Mouse (Mus musculus) limb, embryonic 14.5 days (tissue): Measurements from ENCODE around the gene Dnaaf3. TPM values are rescaled to one million over a fixed set of nuclear protein-coding genes. Genes with fewer than 3 reads are reported as not detected.
A peak's percentile ranks its signal among the peaks of the same experiment; 100 is the strongest.

Experiments used
- ATAC-seq: fragments of 200-750 bp; cut with Nextera tagmentation; 2 replicates; pipeline ENCODE4 v1.8.0; 2017; ENCODE audit warnings: low read depth, moderate number of reproducible peaks, moderate TSS enrichment; ENCODE audit not compliant: low FRiP score
- DNase-seq: peaks from one replicate; pipeline ENCODE4 v3.0.0-alpha.2; 2015; ENCODE audit warnings: low spot score
- H3K27ac ChIP-seq: fragments of 300-500 bp; sonication (generic); replicated peaks from 2 replicates; pipeline ENCODE4 v1.5.1; 2014; ENCODE audit warnings: low read depth, mild to moderate bottlenecking, low read length, moderate library complexity, mixed read lengths
- H3K27me3 ChIP-seq: fragments of 300-500 bp; sonication (generic); 2 replicates; pipeline ENCODE4 v1.6.1; 2014; ENCODE audit warnings: low read length, mixed read lengths; ENCODE audit not compliant: control insufficient read depth, insufficient read depth
- H3K36me3 ChIP-seq: fragments of 300-500 bp; sonication (generic); 2 replicates; pipeline ENCODE4 v1.6.1; 2014; ENCODE audit warnings: mild to moderate bottlenecking, low read length, moderate library complexity, mixed read lengths; ENCODE audit not compliant: control insufficient read depth, insufficient read depth
- H3K4me1 ChIP-seq: fragments of 300-500 bp; sonication (generic); 2 replicates; pipeline ENCODE4 v1.6.1; 2014; ENCODE audit warnings: antibody characterized with exemption, low read length, mixed read lengths; ENCODE audit not compliant: control insufficient read depth, insufficient read depth
- H3K4me2 ChIP-seq: fragments of 300-500 bp; sonication (generic); replicated peaks from 2 replicates; pipeline ENCODE4 v1.6.1; 2014; ENCODE audit warnings: low read depth, mild to moderate bottlenecking, low read length, moderate library complexity; ENCODE audit not compliant: severe bottlenecking
- H3K4me3 ChIP-seq: fragments of 300-500 bp; sonication (generic); replicated peaks from 2 replicates; pipeline ENCODE4 v1.5.1; 2014; ENCODE audit warnings: low read length
- H3K9ac ChIP-seq: fragments of 300-500 bp; sonication (generic); 2 replicates; pipeline ENCODE4 v1.6.1; 2014; ENCODE audit warnings: mild to moderate bottlenecking, low read depth, low read length, moderate library complexity; ENCODE audit not compliant: severe bottlenecking
- H3K9me3 ChIP-seq: fragments of 300-500 bp; sonication (generic); 2 replicates; pipeline ENCODE4 v1.6.1; 2016; ENCODE audit warnings: low read length; ENCODE audit not compliant: control insufficient read depth
- POLR2A ChIP-seq: fragments of 200-500 bp; IDR thresholded peaks from 2 replicates; pipeline ENCODE4 v1.8.0; 2012; ENCODE audit warnings: inconsistent platforms, mild to moderate bottlenecking, moderate library complexity, borderline replicate concordance; ENCODE audit not compliant: insufficient read depth, insufficient read length; ENCODE audit errors: extremely low read depth
- WGBS: fragments of 180-500 bp; shearing (Covaris S2); extraction: QIAGEN DNeasy Blood & Tissue Kit; methylation state at CpG from one replicate; pipeline ENCODE4 v1.1.7; 2014; 5-methylcytosine and 5-hydroxymethylcytosine counted together
- polyA plus RNA-seq, 2 experiments: library from polyadenylated mRNA; depleted of rRNA in 1 of 2; stranded (reverse) in 1 of 2; unstranded in 1 of 2; fragments of >200 nt; fragmentation: Nextera tagmentation in 1 of 2; extraction: Ambion mirVana in 1 of 2; gene quantifications; 2 replicates each; pipeline versions ENCODE4 v1.2.1 to v1.2.3; 2012 to 2014

Dnaaf3 gene
- polyA plus RNA-seq, 2 experiments, result 0.61 to 8.3 TPM

GRCm38 (mm10) chr7:4501558-4502397 is 30.5 kb downstream of the Dnaaf3 start, which contains the start of gene Ppp1r12c:
Gene Ppp1r12c (minus strand): TSS chr7:4501680.
- ATAC-seq, result peak; percentile 94
- peak within 1 kb of the TSS; percentile 78 for H3K4me3 ChIP-seq
- peaks cover 29% of the 10 kb centered on the region for H3K4me1 ChIP-seq
- H3K4me2 ChIP-seq, result peak within 1 kb of the TSS; percentile 73
- peak; percentile 94 for DNase-seq
- no peaks in the 10 kb centered on the region for H3K9me3 ChIP-seq
- TF ChIP-seq POLR2A, result 0 out of 2 replicates have a peak, but pooled peaks have one; percentile 43
- H3K27me3 ChIP-seq, result no peaks in the 10 kb centered on the region
- WGBS, result under 1% methylated on average over 40 of the region's 62 CpGs
- H3K9ac ChIP-seq, result peak within 1 kb of the TSS; percentile 91
- H3K36me3 ChIP-seq, result peaks cover 8% of the 10 kb centered on the region
- peak within 1 kb of the TSS; percentile 88 for H3K27ac ChIP-seq

- Histone ChIP-seq H3K9me3 (no peaks in the 10 kb centered on the region), H3K27me3 (no peaks in the 10 kb centered on the region), H3K36me3 (peaks cover 15% of the 10 kb centered on the region), H3K27ac (peak overlapping the region; percentile 88), H3K4me1 (peaks cover 29% of the 10 kb centered on the region), H3K9ac (peak overlapping the region; percentile 91), H3K4me2 (peak overlapping the region; percentile 73), H3K4me3 (peak overlapping the region; percentile 78)
- 0% methylated on average over 12 of the region's 52 CpGs for WGBS
- ATAC-seq, result peak; percentile 14
- DNase-seq, result no peak
- TF ChIP-seq POLR2A, result no peak
Measured at GRCm38 (mm10) chr7:4500892-4501471, 31.3 kb downstream of the Dnaaf3 start.

GRCm38 (mm10) chr7:4499034-4499433 is 33.2 kb downstream of the Dnaaf3 start:
- Histone ChIP-seq H3K27me3 (no peaks in the 10 kb centered on the region), H3K9ac (peak overlapping the region; percentile 31; the same call in 1 of the 2 replicates), H3K4me3 (no peak overlapping the region; the same call in 1 of the 2 replicates), H3K9me3 (no peaks in the 10 kb centered on the region), H3K4me1 (peaks cover 29% of the 10 kb centered on the region), H3K36me3 (peaks cover 32% of the 10 kb centered on the region), H3K4me2 (no peak overlapping the region; the same call in 1 of the 2 replicates), H3K27ac (no peak overlapping the region)
- ATAC-seq, result no peak
- no peak for TF ChIP-seq POLR2A
- WGBS, result 94% methylated on average over 4 of the region's 4 CpGs
- no peak for DNase-seq

- no peak overlapping the region; the same call in 1 of the 2 replicates for H3K4me3 ChIP-seq
- WGBS, result 26% methylated on average over 9 of the region's 9 CpGs
Measured at GRCm38 (mm10) chr7:4498251-4498650, 34.0 kb downstream of the Dnaaf3 start.

GRCm38 (mm10) chr7:4497271-4497903 is 34.9 kb downstream of the Dnaaf3 start:
- no peak for ATAC-seq
- Histone ChIP-seq H3K36me3 (peaks cover 37% of the 10 kb centered on the region), H3K4me2 (no peak overlapping the region), H3K4me1 (peaks cover 29% of the 10 kb centered on the region), H3K9ac (no peak overlapping the region), H3K9me3 (no peaks in the 10 kb centered on the region), H3K4me3 (no peak overlapping the region), H3K27me3 (no peaks in the 10 kb centered on the region), H3K27ac (no peak overlapping the region)
- TF ChIP-seq POLR2A, result no peak
- WGBS, result 92% methylated on average over 9 of the region's 9 CpGs
- no peak for DNase-seq

More at GRCm38 (mm10) chr7:4498251-4498650, 34.0 kb downstream of the Dnaaf3 start:
- Histone ChIP-seq H3K4me2 (no peak overlapping the region), H3K36me3 (peaks cover 32% of the 10 kb centered on the region), H3K27me3 (no peaks in the 10 kb centered on the region), H3K27ac (no peak overlapping the region), H3K4me1 (peaks cover 29% of the 10 kb centered on the region), H3K9me3 (no peaks in the 10 kb centered on the region), H3K9ac (peak overlapping the region; percentile 31; the same call in 1 of the 2 replicates)
- TF ChIP-seq POLR2A, result no peak
- no peak; the same call in 1 of the 2 replicates for ATAC-seq
- peak; percentile 69 for DNase-seq
